Mouse (Mus musculus): Measurements from ENCODE around the gene Myf5.

DNA sequence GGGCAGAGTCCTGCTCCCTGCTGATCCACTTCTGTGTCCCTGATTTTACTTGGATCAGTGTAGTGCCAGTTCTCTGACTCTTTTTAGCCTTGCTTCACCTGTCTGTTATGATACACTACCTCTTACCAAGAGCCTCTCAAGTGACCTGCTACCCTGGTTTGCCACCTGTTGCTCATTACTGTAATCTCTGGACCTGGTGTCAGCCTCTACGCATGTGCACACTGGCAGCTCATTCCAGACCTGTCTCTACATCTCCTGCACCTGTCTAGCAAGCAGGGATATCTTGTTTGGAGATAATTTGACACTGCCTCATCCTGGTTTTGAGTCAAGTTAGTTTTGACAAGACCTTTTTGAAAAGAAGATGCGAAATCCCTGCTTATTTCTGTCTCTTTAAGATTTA, 20.5 kb upstream of the Myf5 start:
- TF ChIP-seq POLR2A (IDR thresholded peaks at IDR 0.05; ENCODE audit: borderline replicate concordance, extremely low read depth, low read depth, low read length) (no peak), CTCF (IDR thresholded peaks at IDR 0.05; ENCODE audit: insufficient read depth, low read length) (no peak)

Data from lung, adult 2 months (tissue).